Mouse (Mus musculus) stomach, embryonic 16.5 days (tissue): ENCODE measurements around the gene Sh3gl2. TPM values are rescaled to one million over a fixed set of nuclear protein-coding genes. Genes with fewer than 3 reads are reported as not detected.

Experiments used
- ATAC-seq: fragments of 200-750 bp; cut with Nextera tagmentation; 2 replicates; pipeline ENCODE4 v1.8.0; 2017; ENCODE audit warnings: moderate number of reproducible peaks, moderate TSS enrichment; ENCODE audit not compliant: insufficient read depth, low FRiP score
- H3K27ac ChIP-seq: fragments of 300-500 bp; sonication (generic); 2 replicates; pipeline ENCODE4 v1.5.1; 2014; ENCODE audit warnings: low read length
- H3K27me3 ChIP-seq: fragments of 300-500 bp; sonication (generic); 2 replicates; pipeline ENCODE4 v1.6.1; 2014; ENCODE audit warnings: low read length, control low read depth, mixed read lengths; ENCODE audit not compliant: control insufficient read depth, insufficient read depth
- H3K36me3 ChIP-seq: fragments of 300-500 bp; sonication (generic); 2 replicates; pipeline ENCODE4 v1.6.1; 2014; ENCODE audit warnings: low read length; ENCODE audit not compliant: control insufficient read depth, insufficient read depth
- H3K4me1 ChIP-seq: fragments of 300-500 bp; sonication (generic); 2 replicates; pipeline ENCODE4 v1.6.1; 2014; ENCODE audit warnings: low read length, control low read depth, mixed read lengths; ENCODE audit not compliant: control insufficient read depth, insufficient read depth
- H3K4me2 ChIP-seq: fragments of 300-500 bp; sonication (generic); 2 replicates; pipeline ENCODE4 v1.6.1; 2014; ENCODE audit warnings: low read depth, low read length, mixed read lengths
- H3K4me3 ChIP-seq: fragments of 300-500 bp; sonication (generic); replicated peaks from 2 replicates; pipeline ENCODE4 v1.5.1; 2014; ENCODE audit warnings: mild to moderate bottlenecking, low read length
- H3K9ac ChIP-seq: fragments of 300-500 bp; sonication (generic); 2 replicates; pipeline ENCODE4 v1.6.1; 2014; ENCODE audit warnings: low read length
- H3K9me3 ChIP-seq: fragments of 300-500 bp; sonication (generic); replicated peaks from 2 replicates; pipeline ENCODE4 v1.6.1; 2016; ENCODE audit warnings: low read length, control low read depth; ENCODE audit not compliant: control insufficient read depth
- WGBS: fragments of 180-500 bp; shearing (Covaris S2); extraction: QIAGEN DNeasy Blood & Tissue Kit; methylation state at CpG from one replicate; pipeline ENCODE4 v1.1.7; 2014; 5-methylcytosine and 5-hydroxymethylcytosine counted together
- polyA plus RNA-seq: library from polyadenylated mRNA; unstranded; fragments of >200 nt; fragmentation: Nextera tagmentation; extraction: Ambion mirVana; gene quantifications from 2 replicates; pipeline ENCODE4 v1.2.1, GENCODE M21; 2015

Gene Sh3gl2
- polyA plus RNA-seq, 1 experiment from 2014 or later: 11.4 TPM

DNA sequence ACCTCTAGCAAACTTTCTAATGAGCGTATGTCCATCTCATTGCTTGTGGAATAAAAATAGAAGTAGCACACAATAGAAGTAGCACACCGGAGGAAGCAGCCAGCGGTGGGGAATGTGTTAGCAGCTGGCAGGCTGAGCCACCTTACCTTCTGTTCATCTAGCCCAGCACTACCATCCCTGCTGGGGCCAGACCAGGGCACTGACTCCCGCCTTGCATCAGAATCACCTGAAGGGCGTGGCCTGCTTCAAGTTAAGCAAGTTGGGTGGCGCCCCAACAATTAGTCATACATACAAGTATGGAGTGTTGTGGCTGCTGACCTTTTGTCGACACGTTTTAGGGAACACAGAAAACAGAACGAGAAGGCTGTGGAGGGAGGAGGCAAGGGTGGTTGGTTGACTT, 6.5 kb upstream of the Sh3gl2 start:
- no peak overlapping the region for H3K4me3 ChIP-seq
- H3K36me3 ChIP-seq: no peaks in the 10 kb centered on the region
- WGBS: 71% methylated on average over 9 of the region's 9 CpGs
- H3K4me2 ChIP-seq: no peak overlapping the region
- peak; percentile 56; the same call in 1 of the 2 replicates for ATAC-seq
- H3K9ac ChIP-seq: no peak overlapping the region
- no peak overlapping the region for H3K27ac ChIP-seq
- no peaks in the 10 kb centered on the region for H3K4me1 ChIP-seq
- H3K27me3 ChIP-seq: peaks cover 5% of the 10 kb centered on the region
- no peaks in the 10 kb centered on the region for H3K9me3 ChIP-seq

DNA sequence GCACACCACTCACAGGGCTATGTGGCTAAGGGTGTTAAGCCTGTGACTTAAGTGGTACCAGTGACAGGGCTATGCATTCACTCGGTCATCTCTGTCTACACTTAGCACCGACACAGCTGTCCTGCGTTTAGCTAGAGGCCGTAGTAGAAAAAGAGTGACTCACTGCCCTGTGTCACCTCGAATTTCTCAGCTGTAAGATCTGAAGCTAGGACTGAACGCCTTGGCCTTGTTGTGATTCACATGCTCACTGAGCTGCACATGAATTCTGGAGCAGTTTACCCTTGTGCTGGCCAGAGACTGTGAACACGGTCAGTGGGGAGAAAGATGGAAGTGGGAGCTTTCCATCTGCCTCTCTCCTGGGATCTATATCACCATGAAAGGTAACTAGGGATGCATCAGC, 2.3 kb upstream of the Sh3gl2 start:
- Histone ChIP-seq H3K4me1 (no peaks in the 10 kb centered on the region), H3K4me2 (no peak overlapping the region), H3K27me3 (peaks cover 22% of the 10 kb centered on the region), H3K27ac (no peak overlapping the region), H3K9me3 (no peaks in the 10 kb centered on the region), H3K4me3 (no peak overlapping the region), H3K36me3 (no peaks in the 10 kb centered on the region), H3K9ac (no peak overlapping the region)
- ATAC-seq: no peak
- 70% methylated on average over 7 of the region's 7 CpGs for WGBS

DNA sequence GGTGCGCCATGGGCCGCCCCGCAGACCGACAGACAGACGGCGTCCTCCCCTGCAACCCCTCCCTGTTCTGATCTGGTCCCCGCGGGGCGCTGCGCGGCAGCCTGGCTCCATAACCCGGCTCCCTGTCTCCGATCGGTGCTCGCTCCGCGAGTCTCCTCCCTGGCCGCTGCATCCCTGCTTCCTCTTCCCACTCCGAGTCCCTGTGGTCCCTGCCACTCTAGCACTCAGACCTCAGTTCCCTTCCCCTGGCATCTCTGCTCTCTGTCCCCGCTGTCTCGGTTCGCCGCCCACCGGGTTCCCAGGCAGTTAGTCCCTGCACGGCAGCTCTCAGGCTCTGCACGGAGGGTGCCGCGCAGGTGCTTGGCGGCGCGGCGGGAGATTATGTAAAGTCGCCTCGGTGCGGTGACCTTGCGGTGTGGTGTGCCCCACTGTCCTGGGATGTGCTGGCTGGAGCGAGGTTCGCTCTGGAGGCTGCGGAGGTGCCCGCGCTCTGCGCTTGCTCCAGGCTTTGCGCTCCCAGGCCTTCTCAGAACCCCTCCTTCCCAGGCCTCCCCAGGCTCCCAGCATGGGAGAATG, 798 bp downstream of the Sh3gl2 start:
- Histone ChIP-seq H3K9ac (peak overlapping the region; percentile 79), H3K9me3 (no peaks in the 10 kb centered on the region), H3K36me3 (no peaks in the 10 kb centered on the region), H3K4me1 (no peaks in the 10 kb centered on the region), H3K4me3 (peak overlapping the region; percentile 74), H3K4me2 (peak overlapping the region; percentile 96), H3K27me3 (peaks cover 22% of the 10 kb centered on the region), H3K27ac (no peak overlapping the region; the same call in 1 of the 2 replicates)
- ATAC-seq: peak; percentile 45; the same call in 1 of the 2 replicates
- 2% methylated on average over 43 of the region's 43 CpGs for WGBS

DNA sequence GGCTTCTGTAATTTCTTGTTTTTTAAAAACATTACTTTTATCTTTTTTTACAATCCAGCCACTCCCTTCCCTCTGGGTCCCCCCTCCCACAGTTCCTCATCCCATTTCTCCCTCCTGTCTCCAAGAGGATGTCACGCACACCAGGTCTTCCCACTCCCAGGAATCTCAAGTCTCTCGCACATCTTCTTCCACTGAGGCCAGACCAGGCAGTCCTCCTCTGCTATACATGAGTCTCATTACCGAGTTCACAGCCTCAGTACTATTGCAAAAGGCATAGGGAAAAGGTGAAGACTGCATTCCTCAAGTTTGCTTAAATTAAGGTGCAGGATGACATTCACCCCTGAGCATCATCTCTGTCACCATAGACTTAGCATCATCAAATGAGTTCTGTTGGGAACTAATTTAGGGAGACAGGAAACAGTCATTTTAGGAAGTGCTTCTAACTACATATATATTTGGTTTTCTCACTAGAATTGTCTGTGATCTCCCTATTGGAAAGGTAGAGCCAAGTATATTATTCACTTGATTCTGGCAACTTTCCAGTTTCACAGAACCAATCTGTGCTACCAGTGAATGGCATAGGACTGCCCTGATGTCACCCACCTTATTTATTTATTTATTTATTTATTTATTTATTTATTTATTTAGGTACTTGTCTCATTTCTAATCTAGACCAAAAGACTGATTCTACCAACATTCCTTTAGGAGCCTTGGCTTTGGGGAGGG, 1.9 kb downstream of the Sh3gl2 start:
- H3K4me3 ChIP-seq: no peak overlapping the region
- ATAC-seq: no peak
- H3K4me2 ChIP-seq: no peak overlapping the region
- H3K27me3 ChIP-seq: peaks cover 22% of the 10 kb centered on the region
- H3K27ac ChIP-seq: no peak overlapping the region
- H3K9ac ChIP-seq: no peak overlapping the region
- H3K4me1 ChIP-seq: no peaks in the 10 kb centered on the region
- no peaks in the 10 kb centered on the region for H3K36me3 ChIP-seq
- 66% methylated on average over 3 of the region's 3 CpGs for WGBS
- no peaks in the 10 kb centered on the region for H3K9me3 ChIP-seq

DNA sequence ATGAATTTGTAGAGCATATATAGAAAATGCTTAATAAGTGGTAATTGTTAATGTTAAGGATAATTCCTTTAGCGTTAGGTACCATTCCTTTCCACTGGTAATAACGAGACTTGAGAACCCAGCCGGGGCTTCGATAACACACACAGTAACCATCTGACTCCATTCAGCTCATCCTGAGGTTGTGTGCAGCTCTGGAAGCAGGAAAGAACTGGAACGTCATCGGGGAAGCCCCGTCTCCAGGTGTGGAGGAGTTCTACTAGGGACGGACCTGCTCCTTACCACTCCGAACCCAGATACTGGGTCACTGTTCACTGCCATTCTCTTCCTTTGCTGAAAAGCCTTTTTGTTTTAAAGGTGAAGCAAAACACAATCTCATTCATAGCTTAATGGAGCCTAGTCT, 2.6 kb downstream of the Sh3gl2 start:
- Histone ChIP-seq H3K4me3 (no peak overlapping the region), H3K27ac (no peak overlapping the region), H3K9me3 (no peaks in the 10 kb centered on the region), H3K36me3 (no peaks in the 10 kb centered on the region), H3K4me2 (no peak overlapping the region), H3K9ac (no peak overlapping the region), H3K27me3 (peaks cover 22% of the 10 kb centered on the region), H3K4me1 (no peaks in the 10 kb centered on the region)
- 93% methylated on average over 9 of the region's 9 CpGs for WGBS
- no peak for ATAC-seq

DNA sequence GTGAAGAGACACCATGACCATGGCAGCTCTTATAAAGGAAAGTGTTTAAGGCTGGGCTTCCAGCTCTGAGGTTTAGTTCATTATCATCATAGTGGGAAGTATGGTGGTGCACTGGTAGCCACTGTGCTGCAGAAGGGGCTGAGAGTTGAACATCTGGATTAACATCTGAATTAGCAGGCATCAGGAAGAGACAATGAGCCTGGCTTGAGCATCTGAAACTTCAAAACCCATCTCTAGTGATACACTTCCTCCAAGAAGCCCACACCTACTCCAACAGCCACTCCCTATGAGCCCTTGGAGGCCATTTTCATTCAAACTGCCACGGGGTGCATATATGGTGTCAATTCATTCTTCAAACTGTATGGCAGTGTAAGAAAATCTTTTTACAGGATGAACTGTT, 3.6 kb downstream of the Sh3gl2 start:
- H3K9me3 ChIP-seq: no peaks in the 10 kb centered on the region
- H3K4me3 ChIP-seq: no peak overlapping the region
- no peak overlapping the region for H3K27ac ChIP-seq
- WGBS: 76% methylated on average over 1 of the region's 1 CpGs
- H3K9ac ChIP-seq: no peak overlapping the region
- no peak for ATAC-seq
- no peak overlapping the region for H3K4me2 ChIP-seq
- H3K4me1 ChIP-seq: no peaks in the 10 kb centered on the region
- peaks cover 16% of the 10 kb centered on the region for H3K27me3 ChIP-seq
- H3K36me3 ChIP-seq: no peaks in the 10 kb centered on the region

DNA sequence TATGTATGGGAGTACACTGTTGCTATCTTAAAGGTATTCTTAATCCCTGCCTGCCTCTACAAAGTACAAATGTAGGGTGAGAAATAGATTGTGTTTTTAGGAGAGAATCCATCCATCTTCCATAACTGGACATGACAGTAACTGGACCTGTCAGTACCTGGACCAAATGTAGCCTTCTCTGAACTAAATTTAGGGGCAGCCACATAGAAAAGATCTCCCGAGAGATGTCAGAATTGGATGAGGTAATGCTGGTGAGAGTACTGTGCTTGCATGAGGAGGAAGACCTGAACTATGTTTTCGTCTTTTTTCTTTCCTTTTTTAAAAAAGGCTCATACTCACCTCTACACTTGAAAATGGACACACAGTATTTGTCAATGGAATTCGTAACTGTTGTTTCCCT, 6.0 kb downstream of the Sh3gl2 start:
- Histone ChIP-seq H3K27ac (no peak overlapping the region), H3K9me3 (no peaks in the 10 kb centered on the region)
- WGBS: 80% methylated on average over 3 of the region's 3 CpGs

DNA sequence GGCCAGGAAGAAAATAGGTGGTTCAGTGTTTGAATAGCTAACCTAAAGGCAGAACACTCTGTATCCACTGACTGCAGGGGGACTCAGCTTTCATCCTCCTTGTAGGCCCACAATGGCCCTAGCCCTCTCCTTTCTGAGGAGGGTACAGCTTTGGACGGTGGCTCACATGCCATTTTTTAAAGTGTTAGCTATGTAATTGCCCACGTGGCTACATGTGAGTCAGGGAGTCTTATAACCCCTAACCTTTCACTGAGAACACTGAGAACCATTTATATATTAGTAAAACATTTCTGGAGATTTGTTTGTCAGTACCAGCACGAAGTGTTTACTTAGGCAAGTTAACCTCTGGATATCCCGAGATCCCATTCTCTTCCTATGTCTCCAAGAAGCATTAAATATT, 12.1 kb downstream of the Sh3gl2 start:
- H3K27me3 ChIP-seq: no peaks in the 10 kb centered on the region
- H3K4me3 ChIP-seq: no peak overlapping the region
- H3K36me3 ChIP-seq: no peaks in the 10 kb centered on the region
- no peak for ATAC-seq
- WGBS: 23% methylated on average over 4 of the region's 4 CpGs
- H3K4me2 ChIP-seq: no peak overlapping the region
- H3K9ac ChIP-seq: no peak overlapping the region
- 0 out of 2 replicates have a peak overlapping the region, but pooled peaks have one; percentile 24 for H3K27ac ChIP-seq
- H3K4me1 ChIP-seq: 0 out of 2 replicates have a peak, but pooled peaks cover 3% of the 10 kb centered on the region
- no peaks in the 10 kb centered on the region for H3K9me3 ChIP-seq

More for the DNA sequence above, 6.0 kb downstream of the Sh3gl2 start:
- H3K4me3 ChIP-seq: no peak overlapping the region
- H3K4me2 ChIP-seq: no peak overlapping the region
- H3K27me3 ChIP-seq: no peaks in the 10 kb centered on the region
- no peaks in the 10 kb centered on the region for H3K4me1 ChIP-seq
- no peaks in the 10 kb centered on the region for H3K36me3 ChIP-seq
- H3K9ac ChIP-seq: no peak overlapping the region
- ATAC-seq: no peak

DNA sequence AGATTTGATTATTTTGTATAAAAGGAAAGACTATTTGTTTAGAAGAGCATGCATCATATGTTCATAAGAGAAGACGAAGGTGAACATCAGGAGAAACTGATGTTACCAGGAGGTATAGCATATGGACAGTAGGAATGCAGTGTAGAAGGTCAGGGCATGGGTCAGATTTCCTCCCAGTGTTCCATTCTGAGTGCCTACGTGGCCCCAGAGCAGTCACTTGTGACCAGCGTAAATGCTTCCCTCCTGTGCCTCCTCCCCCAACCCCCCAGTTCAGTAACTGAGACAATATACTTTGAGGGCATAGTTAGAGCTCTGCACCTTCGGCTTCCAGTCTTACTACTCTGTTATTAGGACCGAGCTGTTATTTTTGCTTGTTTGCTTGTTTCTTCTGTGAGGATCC, 17.8 kb downstream of the Sh3gl2 start:
- no peaks in the 10 kb centered on the region for H3K36me3 ChIP-seq
- 75% methylated on average over 5 of the region's 5 CpGs for WGBS
- no peak overlapping the region for H3K4me2 ChIP-seq
- no peak overlapping the region for H3K27ac ChIP-seq
- no peaks in the 10 kb centered on the region for H3K27me3 ChIP-seq
- H3K4me1 ChIP-seq: 0 out of 2 replicates have a peak, but pooled peaks cover 3% of the 10 kb centered on the region
- H3K9me3 ChIP-seq: no peaks in the 10 kb centered on the region
- no peak for ATAC-seq
- no peak overlapping the region for H3K9ac ChIP-seq
- no peak overlapping the region for H3K4me3 ChIP-seq
